Mouse (Mus musculus): ENCODE results near the gene Epb41l2.

The Epb41l2 gene

GRCm38 (mm10) chr10:25400076-25400475 is 40.5 kb downstream of the Epb41l2 start:
- DNase-seq (ENCODE audit: low spot score): no peak

DNA sequence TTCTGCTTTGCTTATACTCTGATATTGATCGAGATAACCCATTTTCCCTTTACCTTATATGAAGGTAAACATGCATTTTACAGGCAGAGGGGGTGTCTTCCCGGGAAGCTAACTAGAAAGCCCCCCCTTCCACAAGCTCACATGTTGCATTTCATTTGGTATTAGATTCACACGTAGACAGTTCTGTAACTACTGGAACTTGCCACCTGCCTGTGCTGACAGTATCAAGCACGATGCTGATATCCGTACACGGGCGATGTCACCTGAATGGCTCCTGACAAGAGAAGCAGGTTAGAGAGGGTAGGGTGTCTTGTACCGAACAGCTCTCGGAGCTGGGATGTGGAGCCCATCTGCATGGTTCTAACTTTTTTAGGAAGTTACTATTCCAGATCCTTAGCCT is 41.0 kb downstream of the Epb41l2 start:
- DNase-seq (ENCODE audit: low spot score): no peak

DNA sequence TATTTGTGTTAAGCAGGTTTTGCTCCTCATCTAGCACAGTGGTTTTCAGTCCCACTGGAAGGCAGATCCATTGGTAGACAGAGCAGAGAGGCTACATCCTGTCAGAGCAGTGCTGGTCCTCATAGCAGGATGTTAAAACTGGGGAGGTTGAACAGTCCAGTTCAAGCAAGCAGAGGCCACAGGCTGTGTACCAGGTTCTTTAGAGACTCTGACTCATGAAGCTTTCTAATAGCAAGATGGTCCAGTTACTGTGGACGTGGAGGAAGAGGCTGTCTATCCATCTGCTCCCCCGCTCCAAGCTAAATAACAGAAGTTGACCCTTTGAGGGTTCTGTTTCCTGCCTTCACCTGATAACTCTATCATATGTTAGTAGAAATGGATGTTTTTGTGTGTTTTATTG is 41.8 kb downstream of the Epb41l2 start:
- no peak for DNase-seq (ENCODE audit: low spot score)

DNA sequence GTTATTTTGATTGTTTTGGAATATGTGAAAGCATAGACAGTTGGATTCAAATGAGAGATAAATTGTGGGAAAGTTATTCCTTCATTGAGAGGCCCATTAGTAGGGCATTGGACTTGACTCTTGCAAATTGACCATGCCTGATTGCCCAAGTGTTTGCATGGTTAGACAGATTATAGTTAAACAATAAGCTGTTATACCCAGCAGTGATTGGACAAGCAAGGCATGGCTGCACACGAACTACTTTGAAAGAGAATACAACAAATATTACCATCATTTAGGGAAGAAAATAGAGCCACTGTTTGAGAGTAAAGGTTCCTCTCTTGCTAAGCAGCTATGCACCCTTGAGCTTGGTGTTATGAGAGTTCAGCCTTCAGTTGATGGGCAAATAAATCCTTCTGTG is 43.3 kb downstream of the Epb41l2 start:
- no peak for DNase-seq (ENCODE audit: low spot score)

- DNase-seq (ENCODE audit: low spot score): no peak
Measured at GRCm38 (mm10) chr10:25403813-25404701, 44.5 kb downstream of the Epb41l2 start.

- DNase-seq (ENCODE audit: low spot score): no peak
Measured at GRCm38 (mm10) chr10:25404702-25405098, 45.1 kb downstream of the Epb41l2 start.

- DNase-seq (ENCODE audit: low spot score): no peak
Measured at GRCm38 (mm10) chr10:25405551-25405950, 46.0 kb downstream of the Epb41l2 start.

GRCm38 (mm10) chr10:25406695-25407094 is 47.1 kb downstream of the Epb41l2 start:
- DNase-seq (ENCODE audit: low spot score): no peak

- no peak for DNase-seq (ENCODE audit: low spot score)
Measured at GRCm38 (mm10) chr10:25408136-25408650, 48.6 kb downstream of the Epb41l2 start.

DNA sequence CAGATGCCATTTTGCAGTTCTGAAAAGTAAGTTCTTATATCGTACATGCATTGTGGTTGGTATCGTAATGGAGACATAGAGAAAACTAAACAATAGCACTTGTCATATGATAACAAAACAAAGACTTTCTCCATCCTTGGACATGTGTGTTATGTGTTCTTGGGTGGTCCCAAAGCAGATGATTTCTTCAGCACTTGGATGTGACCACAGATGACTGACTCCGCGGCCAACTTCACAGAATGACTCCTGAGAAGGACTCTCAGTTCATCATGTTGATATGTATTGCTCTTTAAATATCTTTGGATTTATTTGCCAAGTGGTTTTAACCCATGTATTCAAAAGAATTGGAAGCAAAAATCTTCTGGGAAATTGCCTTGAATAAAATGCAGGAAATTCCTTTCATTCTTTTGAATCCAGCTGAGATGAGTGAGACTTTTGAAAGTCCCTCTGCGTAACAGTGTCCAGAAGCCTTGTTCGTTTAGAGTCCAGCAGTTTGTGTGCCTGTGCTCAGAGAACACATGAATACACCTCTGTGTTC is 52.3 kb downstream of the Epb41l2 start:
- DNase-seq (ENCODE audit: low spot score): no peak

GRCm38 (mm10) chr10:25415188-25415717 is 55.7 kb downstream of the Epb41l2 start:
- DNase-seq (ENCODE audit: low spot score): no peak

- no peak for DNase-seq (ENCODE audit: low spot score)
Measured at GRCm38 (mm10) chr10:25416696-25417095, 57.1 kb downstream of the Epb41l2 start.

GRCm38 (mm10) chr10:25426058-25426457 is 66.5 kb downstream of the Epb41l2 start:
- DNase-seq (ENCODE audit: low spot score): no peak

DNA sequence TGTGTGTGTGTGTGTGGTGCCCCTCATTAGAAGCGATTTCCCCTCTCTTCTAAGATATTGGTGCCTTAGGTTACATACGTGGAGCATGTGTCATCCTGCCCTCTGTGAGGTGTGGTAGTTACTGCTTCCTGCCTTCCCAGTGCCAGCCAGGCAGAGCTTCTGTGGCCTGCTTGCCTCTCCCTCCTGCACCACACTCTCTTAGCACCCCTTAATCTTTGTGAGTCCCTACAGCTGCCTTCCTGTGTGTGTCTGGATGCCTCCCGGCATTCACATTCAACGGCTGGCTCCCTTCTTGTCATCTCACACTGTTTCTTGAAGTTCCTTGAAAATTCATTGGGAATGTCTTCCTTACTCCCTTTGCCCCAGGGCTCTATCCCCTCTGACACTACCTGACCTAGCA is 67.2 kb downstream of the Epb41l2 start:
- DNase-seq (ENCODE audit: low spot score): no peak

DNA sequence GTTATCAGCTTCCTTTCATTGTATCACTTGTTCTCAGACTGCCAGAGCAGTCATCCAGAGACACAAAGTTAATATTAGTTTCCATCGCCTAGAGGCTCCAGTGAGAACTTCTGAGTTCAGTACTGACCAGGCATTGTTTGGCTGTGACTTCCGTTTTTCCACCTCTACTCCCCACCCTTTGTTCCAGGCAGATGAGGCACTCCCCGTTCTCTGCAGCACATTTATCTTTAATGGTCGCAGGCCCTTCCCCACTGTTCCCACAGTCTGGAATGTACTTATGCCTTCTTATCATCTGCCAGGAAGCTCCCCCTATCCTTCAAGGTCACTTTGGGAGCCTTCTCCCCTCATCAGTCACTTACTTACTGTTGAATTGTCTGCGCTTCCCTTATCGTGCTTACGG is 67.9 kb downstream of the Epb41l2 start:
- DNase-seq (ENCODE audit: low spot score): peak; percentile 69

DNA sequence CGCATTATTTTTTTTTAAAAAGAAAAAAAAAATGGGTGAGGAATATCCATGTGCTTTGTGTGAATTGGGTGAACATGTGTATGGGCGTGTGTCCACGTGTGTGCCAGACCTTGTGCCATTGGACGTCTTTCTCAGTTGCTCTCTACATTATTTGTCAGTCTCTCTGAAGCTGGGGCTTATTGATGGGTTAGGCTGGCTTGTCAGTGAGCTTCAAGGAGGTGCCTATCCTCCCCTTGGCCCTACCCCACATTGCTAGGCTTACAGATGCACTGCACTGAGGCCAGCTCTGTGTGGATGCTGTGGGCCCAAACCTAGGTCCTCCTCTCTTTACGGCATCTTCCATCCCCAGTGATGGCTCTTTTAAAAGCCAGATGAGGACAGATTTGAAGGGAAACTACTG is 69.1 kb downstream of the Epb41l2 start:
- DNase-seq (ENCODE audit: low spot score): no peak

GRCm38 (mm10) chr10:25429346-25429745 is 69.7 kb downstream of the Epb41l2 start:
- no peak for DNase-seq (ENCODE audit: low spot score)

GRCm38 (mm10) chr10:25430862-25431261 is 71.3 kb downstream of the Epb41l2 start:
- DNase-seq (ENCODE audit: low spot score): no peak

- no peak for DNase-seq (ENCODE audit: low spot score)
Measured at GRCm38 (mm10) chr10:25432351-25432750, 72.8 kb downstream of the Epb41l2 start.

- no peak for DNase-seq (ENCODE audit: low spot score)
Measured at GRCm38 (mm10) chr10:25432938-25433337, 73.3 kb downstream of the Epb41l2 start.

DNA sequence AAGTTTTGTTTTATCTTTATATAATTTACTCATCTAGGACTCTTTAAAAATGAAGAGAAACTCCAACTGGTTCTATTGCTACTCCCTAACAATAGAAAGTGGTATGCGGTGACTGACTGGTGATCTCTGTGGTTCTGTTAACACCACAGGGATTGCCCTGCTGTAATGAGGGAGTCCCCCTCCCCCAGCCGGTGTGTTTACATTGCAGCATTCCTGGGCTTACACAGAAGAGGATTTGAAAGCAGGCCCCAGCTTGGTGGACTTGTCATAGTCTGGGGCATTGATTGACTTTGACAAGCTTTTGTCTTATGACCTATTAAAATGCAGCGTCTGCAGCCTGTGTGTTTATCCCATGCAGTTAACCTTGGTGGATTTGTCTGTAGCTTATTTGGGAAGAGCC is 73.9 kb downstream of the Epb41l2 start:
- DNase-seq (ENCODE audit: low spot score): no peak

DNA sequence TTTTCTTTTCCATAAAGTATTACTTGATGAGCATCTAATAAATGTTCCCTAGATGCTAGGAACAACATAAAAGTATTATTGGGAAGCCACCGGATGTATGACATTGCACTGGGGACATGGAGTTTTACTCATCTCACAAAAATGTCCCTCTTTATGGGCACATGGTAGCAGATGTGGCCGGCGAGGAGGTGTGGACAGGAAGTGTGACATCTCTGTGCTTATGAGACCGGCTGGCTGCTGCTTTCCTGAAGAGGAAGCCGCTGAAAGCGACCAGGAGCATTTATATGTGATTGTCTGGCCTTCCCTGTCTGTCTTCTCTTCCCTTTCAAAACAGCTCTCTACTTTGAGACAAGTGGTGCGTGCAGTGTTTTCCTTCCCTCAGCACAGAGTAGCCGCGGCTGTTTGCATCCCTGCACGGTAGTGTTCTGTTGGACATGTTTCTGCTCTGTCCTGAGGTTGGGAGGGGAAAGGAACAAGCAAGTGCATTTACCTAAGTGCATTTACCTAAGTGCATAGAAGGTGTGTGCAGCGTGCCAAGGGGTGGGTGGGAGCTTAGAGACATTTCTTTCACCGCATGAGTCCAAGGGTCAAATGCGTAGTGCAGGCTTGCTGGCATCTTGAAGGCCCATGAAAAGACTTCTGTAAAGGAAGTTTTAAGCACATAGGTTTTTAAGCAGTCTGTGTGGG is 74.9 kb downstream of the Epb41l2 start:
- DNase-seq (ENCODE audit: low spot score): no peak

Data from ovary, adult 18-20 months (tissue).